Mouse (Mus musculus) embryonic facial prominence, embryonic 11.5 days (tissue): ENCODE measurements around the gene Gm14085. TPM values are rescaled to one million over a fixed set of nuclear protein-coding genes. Genes with fewer than 3 reads are reported as not detected.

Source experiments
- ATAC-seq: fragments of 200-750 bp; cut with Nextera tagmentation; replicated peaks from 2 replicates; pipeline ENCODE4 v1.8.0; 2017; ENCODE audit warnings: low read depth; ENCODE audit not compliant: insufficient number of reproducible peaks, low FRiP score, low TSS enrichment
- DNase-seq: peaks from one replicate; pipeline ENCODE4 v3.0.0-alpha.2; 2015; ENCODE audit warnings: low spot score
- H3K27ac ChIP-seq: fragments of 300-500 bp; sonication (generic); replicated peaks from 2 replicates; pipeline ENCODE4 v1.5.1; 2014; ENCODE audit warnings: mild to moderate bottlenecking, low read depth, low read length, control low read depth
- H3K27me3 ChIP-seq: fragments of 300-500 bp; sonication (generic); 2 replicates; pipeline ENCODE4 v1.6.1; 2014; ENCODE audit warnings: mild to moderate bottlenecking, low read length, moderate library complexity, mixed read lengths; ENCODE audit not compliant: control insufficient read depth, insufficient read depth
- H3K36me3 ChIP-seq: fragments of 300-500 bp; sonication (generic); replicated peaks from 2 replicates; pipeline ENCODE4 v1.6.1; 2014; ENCODE audit warnings: low read depth, mild to moderate bottlenecking, low read length, moderate library complexity, mixed read lengths; ENCODE audit not compliant: control insufficient read depth, insufficient read depth
- H3K4me1 ChIP-seq: fragments of 300-500 bp; sonication (generic); 2 replicates; pipeline ENCODE4 v1.6.1; 2014; ENCODE audit warnings: low read length, mixed read lengths; ENCODE audit not compliant: control insufficient read depth, insufficient read depth
- H3K4me2 ChIP-seq: fragments of 300-500 bp; sonication (generic); 2 replicates; pipeline ENCODE4 v1.6.1; 2014; ENCODE audit warnings: low read depth, mild to moderate bottlenecking, control low read depth, low read length, moderate library complexity
- H3K4me3 ChIP-seq: fragments of 300-500 bp; sonication (generic); 2 replicates; pipeline ENCODE4 v1.5.1; 2014; ENCODE audit warnings: low read depth, low read length, control low read depth
- H3K9ac ChIP-seq: fragments of 300-500 bp; sonication (generic); replicated peaks from 2 replicates; pipeline ENCODE4 v1.6.1; 2014; ENCODE audit warnings: mild to moderate bottlenecking, control low read depth, low read length
- H3K9me3 ChIP-seq: fragments of 300-500 bp; sonication (generic); replicated peaks from 2 replicates; pipeline ENCODE4 v1.6.1; 2016; ENCODE audit warnings: mild to moderate bottlenecking, low read length, inconsistent platforms, mixed read lengths; ENCODE audit not compliant: control insufficient read depth
- WGBS: fragments of 180-500 bp; shearing (Covaris S2); extraction: QIAGEN DNeasy Blood & Tissue Kit; methylation state at CpG from one replicate; pipeline ENCODE4 v1.1.7; 2014; 5-methylcytosine and 5-hydroxymethylcytosine counted together
- polyA plus RNA-seq: library from polyadenylated mRNA; unstranded; fragments of >200 nt; fragmentation: Nextera tagmentation; extraction: Ambion mirVana; gene quantifications from 2 replicates; pipeline ENCODE4 v1.2.1, GENCODE M21; 2014

Gm14085 gene
- polyA plus RNA-seq, 1 experiment from 2014 or later, result not detected

GRCm38 (mm10) chr2:122531290-122531689 is 46.5 kb downstream of the Gm14085 start:
- Histone ChIP-seq H3K4me2 (no peak overlapping the region), H3K9me3 (no peaks in the 10 kb centered on the region), H3K36me3 (no peaks in the 10 kb centered on the region), H3K4me1 (no peaks in the 10 kb centered on the region), H3K27ac (no peak overlapping the region), H3K4me3 (no peak overlapping the region), H3K27me3 (no peaks in the 10 kb centered on the region), H3K9ac (no peak overlapping the region)
- 84% methylated on average over 7 of the region's 7 CpGs for WGBS
- ATAC-seq, result no peak
- no peak for DNase-seq

- H3K4me3 ChIP-seq, result no peak overlapping the region
- no peak for DNase-seq
- ATAC-seq, result no peak
- 86% methylated on average over 2 of the region's 2 CpGs for WGBS
- no peak overlapping the region for H3K4me2 ChIP-seq
- no peak overlapping the region for H3K27ac ChIP-seq
- H3K27me3 ChIP-seq, result no peaks in the 10 kb centered on the region
- no peaks in the 10 kb centered on the region for H3K9me3 ChIP-seq
- no peak overlapping the region for H3K9ac ChIP-seq
- no peaks in the 10 kb centered on the region for H3K4me1 ChIP-seq
- no peaks in the 10 kb centered on the region for H3K36me3 ChIP-seq
Observed at GRCm38 (mm10) chr2:122531726-122532125, 47.0 kb downstream of the Gm14085 start.

- no peak for ATAC-seq
- H3K27ac ChIP-seq, result no peak overlapping the region
- no peaks in the 10 kb centered on the region for H3K9me3 ChIP-seq
- H3K4me2 ChIP-seq, result no peak overlapping the region
- no peaks in the 10 kb centered on the region for H3K36me3 ChIP-seq
- no peaks in the 10 kb centered on the region for H3K4me1 ChIP-seq
- H3K27me3 ChIP-seq, result no peaks in the 10 kb centered on the region
- no peak for DNase-seq
- no peak overlapping the region for H3K4me3 ChIP-seq
- 91% methylated on average over 2 of the region's 2 CpGs for WGBS
- no peak overlapping the region for H3K9ac ChIP-seq
Observed at GRCm38 (mm10) chr2:122532136-122532801, 47.5 kb downstream of the Gm14085 start.

DNA sequence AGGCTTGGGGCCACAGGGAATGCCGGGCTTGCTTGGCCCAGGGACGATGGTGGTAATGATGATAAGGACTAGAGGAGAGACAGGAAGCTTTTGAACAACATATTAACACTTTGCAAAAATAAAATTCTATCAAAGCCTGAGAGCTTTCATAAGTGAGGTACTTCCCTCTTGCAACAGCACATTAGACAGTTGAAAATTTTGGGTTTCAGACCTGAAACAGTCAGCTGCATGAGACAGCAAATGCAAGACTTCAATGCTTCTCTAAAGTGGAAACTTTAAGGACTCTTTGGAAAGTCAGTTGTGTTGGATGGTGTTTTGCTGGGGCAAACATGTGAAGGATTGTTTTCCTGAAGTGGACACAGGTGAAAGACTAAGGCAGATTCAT is 48.1 kb downstream of the Gm14085 start:
- WGBS, result 94% methylated on average over 2 of the region's 2 CpGs
- ATAC-seq (no peak), DNase-seq (no peak)
- no peaks in the 10 kb centered on the region for H3K36me3 ChIP-seq
- H3K27me3 ChIP-seq, result no peaks in the 10 kb centered on the region
- no peaks in the 10 kb centered on the region for H3K4me1 ChIP-seq
- no peak overlapping the region for H3K27ac ChIP-seq
- H3K4me3 ChIP-seq, result no peak overlapping the region
- H3K9ac ChIP-seq, result no peak overlapping the region
- H3K4me2 ChIP-seq, result no peak overlapping the region
- H3K9me3 ChIP-seq, result no peaks in the 10 kb centered on the region

DNA sequence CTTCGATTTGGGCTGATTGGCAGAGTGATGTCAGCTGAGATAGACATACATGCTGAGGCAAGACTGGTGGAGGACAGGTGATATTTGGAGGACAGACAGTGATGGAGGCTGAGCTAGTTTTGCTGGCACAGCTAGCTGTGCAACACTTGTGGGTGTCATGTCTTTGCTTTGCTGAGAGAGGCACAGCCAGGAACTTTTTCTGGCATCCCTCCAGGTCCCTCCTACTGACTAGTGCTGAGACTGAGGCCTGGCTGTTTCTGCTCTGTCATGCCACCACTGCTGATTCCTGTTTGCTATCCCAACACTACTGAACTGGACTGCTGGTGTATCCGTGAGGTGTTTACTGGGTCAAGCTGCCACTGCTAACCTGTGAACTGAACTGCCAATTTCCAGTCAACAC is 48.6 kb downstream of the Gm14085 start:
- no peaks in the 10 kb centered on the region for H3K27me3 ChIP-seq
- ATAC-seq (no peak), DNase-seq (no peak)
- H3K9ac ChIP-seq, result no peak overlapping the region
- no peak overlapping the region for H3K4me2 ChIP-seq
- no peak overlapping the region for H3K27ac ChIP-seq
- 91% methylated on average over 2 of the region's 2 CpGs for WGBS
- no peaks in the 10 kb centered on the region for H3K9me3 ChIP-seq
- no peaks in the 10 kb centered on the region for H3K4me1 ChIP-seq
- H3K36me3 ChIP-seq, result no peaks in the 10 kb centered on the region
- no peak overlapping the region for H3K4me3 ChIP-seq

GRCm38 (mm10) chr2:122534671-122535070 is 49.9 kb downstream of the Gm14085 start:
- H3K4me3 ChIP-seq, result no peak overlapping the region
- no peak for DNase-seq
- H3K9ac ChIP-seq, result no peak overlapping the region
- WGBS, result 73% methylated on average over 2 of the region's 2 CpGs
- no peak overlapping the region for H3K27ac ChIP-seq
- no peaks in the 10 kb centered on the region for H3K27me3 ChIP-seq
- H3K4me2 ChIP-seq, result no peak overlapping the region
- H3K36me3 ChIP-seq, result no peaks in the 10 kb centered on the region
- no peak for ATAC-seq
- no peaks in the 10 kb centered on the region for H3K4me1 ChIP-seq
- no peaks in the 10 kb centered on the region for H3K9me3 ChIP-seq

DNA sequence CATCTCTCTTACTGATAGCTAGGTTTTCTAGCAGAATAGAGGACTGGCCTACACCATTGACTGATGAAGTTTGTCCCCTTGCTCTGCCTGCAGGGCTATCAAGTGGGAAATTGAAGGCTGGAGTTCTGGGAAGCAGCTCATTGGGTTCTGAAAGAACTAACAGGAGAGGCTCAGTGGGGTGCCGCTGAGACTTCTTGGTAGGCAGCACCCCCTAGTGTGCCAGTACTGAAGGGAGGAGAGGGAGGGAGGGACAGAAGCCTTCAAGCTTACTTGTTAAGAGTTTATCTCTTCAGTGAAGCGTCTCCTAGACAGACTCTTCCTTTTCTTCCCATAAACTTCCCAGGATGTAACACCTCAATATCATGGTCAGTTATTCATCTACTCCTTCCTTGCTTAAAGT is 73.6 kb downstream of the Gm14085 start:
- Histone ChIP-seq H3K27me3 (no peaks in the 10 kb centered on the region), H3K36me3 (no peaks in the 10 kb centered on the region), H3K4me2 (no peak overlapping the region), H3K9me3 (no peaks in the 10 kb centered on the region), H3K9ac (no peak overlapping the region), H3K4me3 (no peak overlapping the region), H3K27ac (no peak overlapping the region), H3K4me1 (no peaks in the 10 kb centered on the region)
- ATAC-seq (no peak), DNase-seq (peak; percentile 9)
- WGBS, result 23% methylated on average over 2 of the region's 2 CpGs

GRCm38 (mm10) chr2:122561221-122561620 is 76.5 kb downstream of the Gm14085 start:
- Histone ChIP-seq H3K9me3 (no peaks in the 10 kb centered on the region), H3K9ac (no peak overlapping the region), H3K4me2 (no peak overlapping the region), H3K36me3 (no peaks in the 10 kb centered on the region), H3K27me3 (no peaks in the 10 kb centered on the region), H3K4me1 (no peaks in the 10 kb centered on the region), H3K27ac (no peak overlapping the region), H3K4me3 (no peak overlapping the region)
- DNase-seq (no peak), ATAC-seq (no peak)
- 93% methylated on average over 5 of the region's 5 CpGs for WGBS
